Mouse (Mus musculus) ES-Bruce4 (cell line): ENCODE measurements around the gene Map3k4. TPM values are rescaled to one million over a fixed set of nuclear protein-coding genes. Genes with fewer than 3 reads are reported as not detected.

Source experiments
- H3K27ac ChIP-seq: 2 replicates; pipeline ENCODE4 v1.5.1; 2012; ENCODE audit warnings: low read length, inconsistent platforms; ENCODE audit not compliant: insufficient read depth
- H3K27me3 ChIP-seq: 2 replicates; pipeline ENCODE4 v1.6.1; 2012; ENCODE audit warnings: mild to moderate bottlenecking, low read length, inconsistent platforms; ENCODE audit not compliant: control insufficient read depth, poor library complexity, insufficient read depth, severe bottlenecking
- H3K36me3 ChIP-seq: 2 replicates; pipeline ENCODE4 v1.6.1; 2012; ENCODE audit warnings: inconsistent platforms, mild to moderate bottlenecking, low read length, moderate library complexity; ENCODE audit not compliant: control insufficient read depth, poor library complexity, insufficient read depth, severe bottlenecking
- H3K4me1 ChIP-seq: one replicate; pipeline ENCODE4 v1.8.1; 2011; ENCODE audit warnings: low read length; ENCODE audit not compliant: control insufficient read depth, insufficient read depth
- H3K4me3 ChIP-seq: 2 replicates; pipeline ENCODE4 v1.5.1; 2011; ENCODE audit warnings: low read depth, mild to moderate bottlenecking, low read length
- H3K9ac ChIP-seq: 2 replicates; pipeline ENCODE4 v1.6.1; 2012; ENCODE audit warnings: low read depth, mild to moderate bottlenecking, inconsistent platforms; ENCODE audit not compliant: poor library complexity, severe bottlenecking
- H3K9me3 ChIP-seq: replicated peaks from 2 replicates; pipeline ENCODE4 v1.6.1; 2012; ENCODE audit warnings: mild to moderate bottlenecking, low read length, inconsistent platforms; ENCODE audit not compliant: control insufficient read depth, poor library complexity, insufficient read depth, severe bottlenecking
- CTCF ChIP-seq: IDR thresholded peaks from one replicate; pipeline ENCODE4 v1.8.1; 2011; ENCODE audit warnings: low read depth, low read length
- EP300 ChIP-seq: IDR thresholded peaks from 2 replicates; pipeline ENCODE4 v1.6.1; 2011; ENCODE audit warnings: low read depth, low read length; ENCODE audit not compliant: insufficient read depth
- POLR2A ChIP-seq: IDR thresholded peaks from one replicate; pipeline ENCODE4 v1.8.1; 2011; ENCODE audit warnings: low read length; ENCODE audit not compliant: insufficient read depth
- polyA plus RNA-seq: library from polyadenylated mRNA; stranded (reverse); fragments of >200 nt; gene quantifications from 2 replicates; pipeline ENCODE4 v1.2.4, GENCODE M21; 2011; ENCODE audit warnings: low read depth; ENCODE audit not compliant: missing spikeins, insufficient read depth, insufficient read length

Map3k4 gene
- polyA plus RNA-seq, 1 experiment: 44.3 TPM

DNA sequence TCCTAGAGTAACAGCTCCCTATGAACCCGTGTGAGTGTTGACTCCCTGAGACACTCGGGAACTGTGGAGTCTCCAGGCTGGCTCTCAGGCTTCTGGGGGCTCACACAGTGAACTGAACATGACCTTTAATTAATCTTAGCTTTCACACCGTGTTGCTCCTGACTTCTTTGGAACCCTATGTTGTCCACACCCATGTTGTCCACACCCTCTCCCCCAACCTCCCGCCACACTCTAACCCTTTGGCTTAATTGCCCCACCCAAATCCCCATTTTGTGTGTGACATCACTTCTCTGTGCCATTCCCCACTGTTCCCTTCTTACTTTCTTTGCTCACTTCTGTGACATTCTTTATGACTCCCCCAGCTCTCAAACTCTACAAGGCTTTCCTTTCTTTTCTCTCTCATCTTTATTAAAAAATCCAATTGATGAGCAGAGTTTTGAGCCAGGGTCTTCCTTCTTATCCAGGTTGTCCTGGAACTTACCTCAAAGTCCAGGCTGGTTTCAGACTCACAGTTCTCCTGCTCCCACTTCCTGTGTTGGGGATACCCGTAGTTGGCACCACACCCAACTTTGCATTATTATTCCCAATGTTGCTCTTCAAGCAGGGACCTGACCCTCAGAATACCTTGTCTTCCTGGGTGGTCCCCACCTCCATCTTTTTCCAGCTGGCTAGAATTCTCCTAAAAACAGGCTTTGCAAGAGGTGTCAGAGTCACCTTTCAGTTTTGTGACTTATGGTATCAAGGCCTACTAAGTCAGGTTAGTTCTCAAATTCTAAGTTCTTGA lies 135.7 kb downstream of the Map3k4 start:
- 0 out of 2 replicates have a peak, but pooled peaks have one; percentile 14 for TF ChIP-seq EP300
- no peak for TF ChIP-seq POLR2A
- no peak for TF ChIP-seq CTCF
- Histone ChIP-seq H3K4me3 (no peak overlapping the region), H3K9me3 (no peaks in the 10 kb centered on the region), H3K9ac (no peak overlapping the region), H3K36me3 (peaks cover 5% of the 10 kb centered on the region; the same call in 1 of the 2 replicates), H3K27me3 (no peaks in the 10 kb centered on the region), H3K4me1 (peaks cover 8% of the 10 kb centered on the region), H3K27ac (peak overlapping the region; percentile 86)

DNA sequence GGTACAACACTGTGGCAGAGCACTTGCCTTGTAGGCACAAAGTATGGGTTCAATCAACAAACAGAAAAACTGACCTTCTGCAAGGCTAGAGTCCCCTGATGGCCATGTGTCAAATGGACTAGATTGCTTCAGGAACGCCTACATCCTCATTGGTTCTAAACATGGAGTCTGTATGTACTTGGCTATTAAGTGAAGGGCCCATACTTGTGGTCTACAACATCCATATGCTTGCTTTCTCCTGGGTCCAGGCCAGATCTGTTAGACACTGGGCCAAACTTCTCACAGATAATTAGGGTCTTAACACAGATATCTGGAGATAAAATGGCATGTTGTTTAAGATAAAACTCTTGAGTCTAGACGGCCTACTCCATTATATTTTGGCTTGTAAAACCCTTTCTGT lies 138.8 kb downstream of the Map3k4 start:
- Histone ChIP-seq H3K4me3 (no peak overlapping the region), H3K27ac (no peak overlapping the region), H3K9ac (no peak overlapping the region), H3K27me3 (no peaks in the 10 kb centered on the region), H3K9me3 (peaks cover 8% of the 10 kb centered on the region), H3K4me1 (peaks cover 8% of the 10 kb centered on the region), H3K36me3 (peaks cover 5% of the 10 kb centered on the region; the same call in 1 of the 2 replicates)
- TF ChIP-seq CTCF: no peak
- TF ChIP-seq EP300: no peak
- no peak for TF ChIP-seq POLR2A

DNA sequence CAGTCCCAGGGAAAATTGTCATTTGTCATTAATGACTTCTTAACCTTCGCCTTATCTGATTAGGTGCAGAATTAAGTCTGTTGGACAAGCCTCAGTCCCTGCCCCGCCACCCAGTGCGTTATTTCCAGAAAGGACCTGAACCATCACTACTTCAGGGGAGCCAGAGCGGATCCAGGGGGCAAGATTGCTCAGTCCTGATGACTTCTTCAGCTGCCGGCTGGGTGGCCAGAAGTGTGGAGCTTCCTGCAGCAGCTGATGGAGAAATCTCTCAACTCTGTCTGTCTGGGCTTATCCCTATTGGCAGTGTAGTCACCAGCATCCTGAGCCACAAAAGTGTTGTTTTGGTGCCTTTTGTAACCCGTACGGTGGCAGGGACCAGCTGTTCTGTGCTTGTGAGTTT lies 139.3 kb downstream of the Map3k4 start:
- Histone ChIP-seq H3K27ac (no peak overlapping the region), H3K9me3 (peaks cover 8% of the 10 kb centered on the region), H3K4me1 (peaks cover 8% of the 10 kb centered on the region), H3K27me3 (no peaks in the 10 kb centered on the region), H3K4me3 (no peak overlapping the region), H3K36me3 (peaks cover 5% of the 10 kb centered on the region; the same call in 1 of the 2 replicates), H3K9ac (no peak overlapping the region)
- TF ChIP-seq POLR2A (no peak), EP300 (no peak), CTCF (no peak)

Other genes starting within 250 kb of the Map3k4 start
- 80.4 and 83.7 TPM in 2 replicates for gene Agpat4, start 200.1 kb downstream of the Map3k4 start, polyA plus RNA-seq
- gene Plg, start 59.8 kb upstream of the Map3k4 start, polyA plus RNA-seq: not detected in 2 replicates
- 0.38 and 0.63 TPM in 2 replicates for gene Slc22a3, start 188.9 kb upstream of the Map3k4 start, polyA plus RNA-seq